Mouse (Mus musculus): ENCODE measurements around the gene Vamp1.

Gene Vamp1

GRCm38 (mm10) chr6:125213129-125213528 is 2.2 kb upstream of the Vamp1 start:
- DNase-seq (ENCODE audit: low spot score in 2 of 2) = no peak

DNA sequence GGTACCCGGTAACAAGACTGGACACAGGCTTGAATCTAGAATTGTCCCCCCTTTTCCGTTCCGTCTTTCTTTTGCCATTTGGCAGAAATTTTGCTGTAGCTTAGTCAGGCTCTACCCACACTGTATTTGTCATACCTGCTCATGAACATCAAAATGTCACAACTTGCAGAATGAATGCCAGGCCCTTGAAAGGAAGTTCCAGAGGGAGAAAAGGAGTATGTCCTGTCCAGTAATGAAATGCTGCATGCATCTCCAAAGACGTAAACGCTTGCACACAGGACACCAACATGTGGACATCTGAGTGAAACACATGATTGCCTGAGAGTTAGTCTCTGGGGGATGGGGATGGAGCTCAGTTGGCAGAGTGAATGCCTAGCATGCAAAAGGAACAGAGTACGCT is 1.6 kb upstream of the Vamp1 start:
- no peak for DNase-seq (ENCODE audit: low spot score in 2 of 2)

GRCm38 (mm10) chr6:125216898-125217297 is 1.5 kb downstream of the Vamp1 start:
- DNase-seq (ENCODE audit: low spot score in 2 of 2) = no peak

DNA sequence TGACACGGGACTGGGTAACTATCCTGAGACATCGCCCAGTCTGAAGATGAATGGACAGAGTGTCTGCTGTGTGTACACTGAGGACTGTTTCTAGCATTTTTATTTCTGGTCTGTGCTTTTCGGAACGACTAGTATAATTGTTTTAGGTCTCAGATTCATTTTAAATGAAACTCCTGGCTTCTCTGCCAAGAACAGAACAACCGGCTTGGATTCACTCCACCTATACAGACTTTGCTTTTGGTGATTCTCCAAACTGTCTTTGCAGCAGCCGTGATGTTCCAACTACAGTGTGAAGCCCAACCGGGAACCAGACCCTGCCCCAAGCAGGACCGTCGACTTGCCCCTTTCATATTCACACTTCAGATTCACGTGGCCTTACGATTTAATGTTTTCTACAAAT is 2.5 kb downstream of the Vamp1 start:
- DNase-seq (ENCODE audit: low spot score in 2 of 2) = no peak

GRCm38 (mm10) chr6:125218963-125219362 is 3.6 kb downstream of the Vamp1 start:
- DNase-seq (ENCODE audit: low spot score in 2 of 2) = peak; percentile 73 to 84

DNA sequence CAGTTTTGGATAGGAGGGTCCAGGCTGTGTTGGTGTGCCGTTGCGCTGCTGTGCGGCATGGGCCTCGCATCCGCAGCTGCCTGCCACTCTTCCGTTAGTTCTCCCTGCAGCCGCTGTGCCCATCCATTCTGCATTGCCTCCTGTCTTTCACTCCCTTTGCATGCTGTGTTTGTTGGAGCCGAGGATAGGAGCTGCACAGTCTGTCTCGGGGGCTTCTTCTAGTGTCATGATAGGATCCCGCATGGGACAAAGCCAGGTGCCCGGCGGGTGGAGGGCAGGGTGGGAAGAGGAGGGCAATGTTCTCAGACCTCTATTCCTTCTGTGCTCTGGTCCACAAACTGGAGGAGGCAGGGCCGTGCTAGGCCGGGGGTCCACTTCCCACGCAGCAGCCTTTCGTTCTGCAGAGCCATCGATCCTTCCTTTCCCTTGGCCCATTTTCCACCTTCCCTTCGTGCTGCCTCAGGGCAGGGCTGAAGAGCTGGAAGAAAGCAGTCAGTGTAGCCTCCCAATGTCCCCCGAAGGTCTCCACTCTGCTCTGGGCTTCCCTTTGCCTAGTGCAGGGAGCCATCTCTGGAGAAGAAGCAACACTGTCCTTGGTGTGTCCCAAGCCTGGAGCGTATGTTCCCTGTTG is 5.9 kb downstream of the Vamp1 start:
- no peak for DNase-seq (ENCODE audit: low spot score in 2 of 2)

DNA sequence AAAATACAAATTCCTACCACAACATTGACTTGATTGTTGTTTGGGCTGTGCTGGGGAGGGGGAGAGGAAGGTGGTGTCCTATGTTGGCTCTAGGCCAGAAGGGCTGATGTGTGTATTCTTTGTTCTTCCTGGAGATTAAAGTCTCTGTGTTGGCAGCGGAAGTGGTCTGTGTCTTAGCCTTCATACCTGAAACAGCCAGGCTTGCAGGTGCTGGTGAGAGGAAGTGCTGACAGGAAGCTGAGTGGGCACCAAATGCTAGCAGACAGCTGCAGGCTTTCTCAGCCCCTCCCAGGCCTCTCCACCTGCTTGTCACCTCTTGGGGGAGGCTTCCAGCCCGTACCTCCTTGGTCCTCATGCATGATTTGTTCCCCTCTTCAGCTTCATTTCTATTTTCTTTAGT is 6.8 kb downstream of the Vamp1 start:
- peak; percentile 61 to 76 for DNase-seq (ENCODE audit: low spot score in 2 of 2)

GRCm38 (mm10) chr6:125222577-125222976 is 7.2 kb downstream of the Vamp1 start:
- no peak for DNase-seq (ENCODE audit: low spot score in 2 of 2)

GRCm38 (mm10) chr6:125225518-125226115 is 10.3 kb downstream of the Vamp1 start:
- no peak for DNase-seq (ENCODE audit: low spot score in 2 of 2)

DNA sequence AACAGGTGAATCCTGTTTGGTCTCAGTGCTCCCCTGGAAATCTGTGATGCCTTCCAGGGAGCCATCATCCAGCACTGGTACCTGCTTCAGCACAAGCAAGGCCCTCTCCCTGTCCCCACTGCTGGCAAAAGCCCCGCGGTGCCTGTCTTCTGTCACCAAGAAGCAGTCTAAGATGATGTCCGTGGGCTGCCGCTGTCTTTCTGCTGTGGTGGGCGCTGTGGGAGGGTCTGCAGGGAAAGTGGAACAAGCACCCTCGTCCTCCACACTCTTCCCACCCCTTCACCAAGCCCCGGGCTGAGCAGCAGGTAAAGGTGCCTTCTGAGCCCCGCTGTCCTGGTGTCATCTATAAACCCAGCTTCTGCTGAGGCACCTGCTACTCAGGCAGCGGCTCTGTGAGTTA is 15.2 kb downstream of the Vamp1 start:
- no peak for DNase-seq (ENCODE audit: low spot score in 2 of 2)

DNA sequence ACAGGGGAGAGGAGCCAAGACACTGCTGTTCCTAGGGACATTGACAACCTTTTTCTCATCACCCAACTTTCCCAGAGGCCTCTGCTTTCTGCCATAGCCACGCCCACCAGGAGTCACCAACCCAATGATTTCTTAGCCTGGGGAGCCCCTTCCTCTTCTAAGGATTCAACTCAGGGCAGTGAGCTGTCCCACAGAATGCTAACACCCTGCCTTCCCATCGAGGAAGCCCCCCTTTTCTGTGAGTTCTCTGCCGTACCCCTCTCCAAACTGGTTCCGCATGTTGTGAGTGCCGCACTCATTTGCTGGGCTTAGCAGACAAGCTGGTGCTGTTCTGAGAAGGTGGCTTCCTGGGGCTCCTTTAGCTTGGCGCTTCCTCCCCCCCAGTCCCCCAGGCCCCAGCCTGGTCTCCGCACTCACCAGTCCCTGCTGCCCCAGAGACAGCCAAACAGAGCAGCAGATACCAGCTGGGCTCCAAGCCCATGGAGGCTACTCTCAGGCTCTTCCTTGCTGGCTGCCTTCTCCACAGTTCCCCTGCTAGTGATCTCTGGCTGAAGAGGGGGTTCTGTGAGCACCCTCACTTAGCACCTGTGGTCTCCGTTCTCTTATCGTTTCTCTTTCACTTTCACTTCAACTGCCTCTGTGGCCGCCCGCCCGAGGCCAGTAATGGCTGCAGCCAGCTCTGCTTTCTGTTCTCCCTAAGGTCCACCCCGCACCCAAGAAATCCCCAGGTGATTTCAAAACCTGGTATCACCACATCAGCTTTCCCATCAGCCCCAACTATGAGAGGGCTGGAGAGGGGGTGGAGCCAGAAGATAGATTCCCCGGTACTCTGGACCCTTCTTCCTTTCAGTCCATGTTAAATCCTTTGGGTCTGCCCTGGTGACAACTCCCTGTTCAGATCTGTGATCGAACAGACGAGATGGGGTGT is 16.0 kb downstream of the Vamp1 start, which contains the start of gene Tapbpl:
TSS of gene Tapbpl (minus strand) at position 744 of the 928 bp plus-strand sequence.
- DNase-seq (ENCODE audit: low spot score in 2 of 2) = peak; percentile 63 to 81

DNA sequence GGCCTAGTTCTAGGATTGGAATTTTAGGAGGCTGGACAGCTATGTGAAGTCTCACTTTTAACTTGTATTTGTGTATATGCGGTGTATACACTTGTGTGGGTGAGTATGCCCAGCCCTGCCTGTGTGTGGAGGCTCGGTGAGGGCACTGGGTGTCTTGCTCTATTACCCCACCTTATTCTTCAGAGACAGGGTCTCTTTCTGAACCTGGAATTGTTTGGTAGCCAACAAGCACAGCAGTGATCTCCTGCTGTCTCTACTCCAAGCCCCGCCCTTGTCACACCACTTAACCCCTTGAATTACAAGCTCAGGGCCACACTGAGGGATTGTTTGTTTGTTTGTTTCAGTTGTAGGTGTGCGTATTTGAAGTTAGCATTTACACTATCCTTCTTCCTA is 16.7 kb downstream of the Vamp1 start:
- no peak for DNase-seq (ENCODE audit: low spot score in 2 of 2)

- DNase-seq (ENCODE audit: low spot score in 2 of 2) = no peak
These were observed 17.2 kb downstream of the Vamp1 start for GRCm38 (mm10) chr6:125232516-125232915.

GRCm38 (mm10) chr6:125233816-125234519 is 18.6 kb downstream of the Vamp1 start:
- DNase-seq (ENCODE audit: low spot score in 2 of 2) = no peak

DNA sequence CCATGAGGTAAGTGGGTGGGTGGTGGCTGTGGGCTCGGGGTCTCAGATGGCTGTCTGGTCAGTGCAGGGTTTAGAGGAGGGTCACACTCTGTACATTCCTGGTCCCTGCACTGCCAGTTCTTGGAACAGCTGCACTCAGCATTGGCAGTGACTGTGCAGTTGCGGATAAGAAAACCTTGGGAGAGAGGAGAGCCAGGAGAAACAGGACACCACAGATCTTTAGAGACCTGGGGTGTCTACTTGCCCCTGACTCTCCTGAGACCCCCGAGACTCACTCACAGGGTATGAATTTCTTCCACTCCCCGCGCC is 19.1 kb downstream of the Vamp1 start:
- DNase-seq (ENCODE audit: low spot score in 2 of 2) = no peak

GRCm38 (mm10) chr6:125236341-125236740 is 21.0 kb downstream of the Vamp1 start:
- DNase-seq (ENCODE audit: low spot score in 2 of 2) = no peak

DNA sequence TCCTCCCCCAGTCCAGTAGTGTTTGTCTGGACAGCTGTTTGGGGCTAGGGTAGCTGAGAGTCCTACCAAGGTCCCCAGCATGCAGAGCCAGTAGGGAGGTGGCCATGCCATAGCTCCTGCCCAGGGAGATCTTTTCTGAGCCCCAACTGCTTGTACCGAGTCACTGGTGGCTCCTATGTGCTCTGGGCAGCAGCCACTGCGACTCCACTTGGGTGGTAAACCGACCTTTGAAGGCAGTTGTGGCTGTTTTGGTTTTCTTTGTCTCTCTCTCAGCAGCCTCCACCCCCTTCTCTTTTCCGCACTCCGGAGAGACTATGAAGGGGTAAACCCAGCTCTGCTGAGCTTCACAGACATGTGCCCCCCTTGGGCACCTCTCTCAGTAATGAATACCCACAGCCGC is 21.4 kb downstream of the Vamp1 start, which contains the start of gene Cd27:
TSS of gene Cd27 (minus strand) at position 229 of the 400 bp plus-strand sequence.
- peak in 1 of 2 experiments; percentile 61 for DNase-seq (ENCODE audit: low spot score in 2 of 2)

DNA sequence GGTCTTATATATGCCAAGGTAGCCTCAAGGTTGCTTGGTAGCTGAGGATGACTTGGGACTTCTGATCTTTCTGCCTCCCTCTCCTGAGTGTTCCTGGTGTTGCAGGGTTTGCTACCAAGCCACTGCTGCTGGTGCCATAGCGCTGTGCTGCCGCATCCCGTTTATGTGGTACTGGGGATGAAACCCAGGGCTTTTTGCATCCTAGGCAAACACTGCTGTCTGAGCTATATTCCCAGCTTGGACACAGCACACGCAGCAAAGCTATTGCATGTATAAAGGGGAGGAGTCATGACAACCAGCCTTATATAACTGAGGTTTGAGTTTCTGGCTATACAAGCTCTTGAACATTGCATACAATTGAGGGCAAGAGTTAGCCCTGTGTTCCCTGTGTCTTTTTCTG is 22.1 kb downstream of the Vamp1 start:
- DNase-seq (ENCODE audit: low spot score in 2 of 2) = no peak

- no peak for DNase-seq (ENCODE audit: low spot score in 2 of 2)
These were observed 23.0 kb downstream of the Vamp1 start for GRCm38 (mm10) chr6:125238396-125238795.

DNA sequence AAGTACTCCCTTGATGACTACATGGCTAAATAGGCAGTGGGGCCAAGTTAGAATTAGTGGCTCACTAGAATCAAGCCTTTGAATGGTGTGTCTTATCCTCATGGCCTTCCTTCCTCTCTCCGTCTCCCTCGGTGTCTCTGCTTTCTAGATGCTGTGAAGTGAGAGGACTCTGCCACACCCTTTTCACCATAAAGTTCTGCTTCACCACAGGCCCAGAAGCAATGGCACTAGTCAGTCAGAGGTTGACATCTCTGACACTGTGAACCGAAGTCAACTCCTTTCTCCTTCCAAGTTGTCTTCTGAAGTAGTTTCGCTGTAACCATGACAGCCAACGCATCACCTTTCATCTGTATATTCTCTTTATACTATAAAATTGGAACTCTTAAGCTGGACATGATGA is 24.2 kb downstream of the Vamp1 start:
- no peak for DNase-seq (ENCODE audit: low spot score in 2 of 2)

DNA sequence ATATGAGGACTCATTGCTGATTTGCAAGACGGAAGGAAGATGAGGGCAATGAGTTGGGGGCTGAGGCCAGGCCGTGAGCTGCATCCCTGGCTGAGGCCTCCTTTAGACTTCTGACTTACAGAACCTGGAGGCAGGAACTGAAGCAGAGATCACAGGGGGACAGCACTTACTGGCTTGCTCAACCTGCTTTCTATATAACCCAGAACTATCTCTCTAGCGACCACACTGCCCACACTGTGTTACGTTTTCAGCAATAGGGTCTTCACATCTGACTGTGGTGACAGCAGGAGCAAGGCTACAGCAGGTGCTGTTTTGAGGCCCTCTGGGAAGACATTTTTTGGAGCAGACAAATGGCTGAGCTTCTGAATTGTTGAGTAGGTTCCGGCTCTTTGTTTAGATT is 25.3 kb downstream of the Vamp1 start:
- DNase-seq (ENCODE audit: low spot score in 2 of 2) = no peak

- DNase-seq (ENCODE audit: low spot score in 2 of 2) = no peak
These were observed 26.2 kb downstream of the Vamp1 start for GRCm38 (mm10) chr6:125241566-125241965.

Measured in spleen, postnatal 4 days (tissue).